Mouse (Mus musculus): ENCODE measurements at regions not wholly inside any gene's neighbourhood (a gene's known extent, or its start where the extent isn't known, plus 50 kb on each side); places are given as distances from the start of the nearest gene placed in this dataset.

DNA sequence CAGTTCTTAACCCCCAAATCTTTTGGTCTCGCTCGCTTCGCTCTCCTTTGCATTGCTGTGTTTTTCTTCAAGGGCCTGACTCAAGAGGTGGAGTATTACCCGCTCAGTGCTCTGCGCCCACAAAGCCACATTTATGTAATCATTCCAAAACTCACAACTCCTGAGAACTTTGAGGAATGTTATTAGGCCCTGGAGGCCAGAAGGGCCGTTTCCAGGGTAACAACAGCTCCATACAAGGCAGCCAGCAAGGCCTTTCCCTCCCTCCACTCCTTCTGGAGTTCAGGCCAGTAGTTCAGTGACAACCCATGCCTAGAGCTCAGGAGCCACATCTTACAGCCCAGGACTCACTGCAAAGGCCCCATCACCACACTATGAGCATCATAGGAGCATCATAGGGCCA is 365.1 kb downstream of the Bcor start:
- TF ChIP-seq CTCF (IDR thresholded peaks at IDR 0.05; ENCODE audit: low read depth, low read length) (no peak), TAL1 (conservative IDR thresholded peaks at IDR 0.05; ENCODE audit: low read depth, low read length) (no peak), GATA1 (IDR thresholded peaks at IDR 0.05; ENCODE audit: borderline replicate concordance, low read length) (no peak), POLR2AphosphoS5 (IDR thresholded peaks at IDR 0.05; ENCODE audit: insufficient replicate concordance, low read depth, low read length) (no peak), GATA2 (IDR thresholded peaks at IDR 0.05; ENCODE audit: borderline replicate concordance, low read depth, low read length) (no peak)

Measured in G1E (cell line).